Mouse (Mus musculus) heart, embryonic 16.5 days (tissue): ENCODE measurements at regions not wholly inside any gene's neighbourhood (a gene's known extent, or its start where the extent isn't known, plus 50 kb on each side); places are given as distances from the start of the nearest gene placed in this dataset.

ENCODE experiments used
- ATAC-seq: fragments of 200-750 bp; cut with Nextera tagmentation; replicated peaks from 2 replicates; pipeline ENCODE4 v1.8.0; 2017; ENCODE audit warnings: moderate number of reproducible peaks; ENCODE audit not compliant: insufficient read depth, low FRiP score; ENCODE audit errors: extremely low read depth
- H3K27ac ChIP-seq: fragments of 300-500 bp; sonication (generic); 2 replicates; pipeline ENCODE4 v1.5.1; 2014; ENCODE audit warnings: mild to moderate bottlenecking, low read length, control low read depth, moderate library complexity
- H3K27me3 ChIP-seq: fragments of 300-500 bp; sonication (generic); 2 replicates; pipeline ENCODE4 v1.6.1; 2014; ENCODE audit warnings: low read length, mixed read lengths; ENCODE audit not compliant: control insufficient read depth, insufficient read depth
- H3K36me3 ChIP-seq: fragments of 300-500 bp; sonication (generic); 2 replicates; pipeline ENCODE4 v1.6.1; 2014; ENCODE audit not compliant: control insufficient read depth, insufficient read depth
- H3K4me1 ChIP-seq: fragments of 300-500 bp; sonication (generic); 2 replicates; pipeline ENCODE4 v1.6.1; 2014; ENCODE audit warnings: low read length, mixed read lengths; ENCODE audit not compliant: control insufficient read depth, insufficient read depth
- H3K4me2 ChIP-seq: fragments of 300-500 bp; sonication (generic); 2 replicates; pipeline ENCODE4 v1.6.1; 2014; ENCODE audit warnings: low read depth, mild to moderate bottlenecking, control low read depth, low read length
- H3K4me3 ChIP-seq: fragments of 300-500 bp; sonication (generic); 2 replicates; pipeline ENCODE4 v1.5.1; 2014; ENCODE audit warnings: mild to moderate bottlenecking, control low read depth, low read length
- H3K9ac ChIP-seq: fragments of 300-500 bp; sonication (generic); 2 replicates; pipeline ENCODE4 v1.6.1; 2014; ENCODE audit warnings: low read length, control low read depth
- H3K9me3 ChIP-seq: fragments of 300-500 bp; sonication (generic); replicated peaks from 2 replicates; pipeline ENCODE4 v1.6.1; 2016; ENCODE audit warnings: low read length; ENCODE audit not compliant: control insufficient read depth
- WGBS: fragments of 180-500 bp; shearing (Covaris S2); extraction: QIAGEN DNeasy Blood & Tissue Kit; methylation state at CpG from one replicate; pipeline ENCODE4 v1.1.7; 2014; 5-methylcytosine and 5-hydroxymethylcytosine counted together

GRCm38 (mm10) chr10:24453507-24453906 is 141.7 kb upstream of the Ccn2 start:
- no peak overlapping the region for H3K9ac ChIP-seq
- no peaks in the 10 kb centered on the region for H3K36me3 ChIP-seq
- peak overlapping the region; percentile 39; the same call in 1 of the 2 replicates for H3K27ac ChIP-seq
- H3K4me2 ChIP-seq, result no peak overlapping the region
- WGBS, result 61% methylated on average over 4 of the region's 4 CpGs
- peaks cover 6% of the 10 kb centered on the region for H3K4me1 ChIP-seq
- no peak for ATAC-seq
- H3K4me3 ChIP-seq, result no peak overlapping the region
- H3K27me3 ChIP-seq, result no peaks in the 10 kb centered on the region
- 0 out of 2 replicates have a peak, but pooled peaks cover 3% of the 10 kb centered on the region for H3K9me3 ChIP-seq

- Histone ChIP-seq H3K36me3 (no peaks in the 10 kb centered on the region), H3K9ac (no peak overlapping the region), H3K27ac (no peak overlapping the region), H3K27me3 (no peaks in the 10 kb centered on the region), H3K4me2 (no peak overlapping the region), H3K4me1 (peaks cover 5% of the 10 kb centered on the region; the same call in 1 of the 2 replicates), H3K9me3 (peaks cover 5% of the 10 kb centered on the region; the same call in 1 of the 2 replicates), H3K4me3 (no peak overlapping the region)
- WGBS, result 45% methylated on average over 2 of the region's 2 CpGs
- peak; percentile 75 for ATAC-seq
Measured at GRCm38 (mm10) chr10:24458667-24459066, 136.6 kb upstream of the Ccn2 start.

GRCm38 (mm10) chr10:24463873-24464272 is 131.4 kb upstream of the Ccn2 start:
- Histone ChIP-seq H3K36me3 (no peaks in the 10 kb centered on the region), H3K9ac (no peak overlapping the region), H3K4me1 (no peaks in the 10 kb centered on the region), H3K9me3 (peaks cover 5% of the 10 kb centered on the region; the same call in 1 of the 2 replicates), H3K27ac (no peak overlapping the region), H3K27me3 (no peaks in the 10 kb centered on the region), H3K4me2 (no peak overlapping the region), H3K4me3 (no peak overlapping the region)
- no peak for ATAC-seq
- whole genome bisulfite sequencing, result 80% methylated on average over 1 of the region's 1 CpGs

GRCm38 (mm10) chr10:24464377-24464776 is 130.9 kb upstream of the Ccn2 start:
- H3K4me3 ChIP-seq, result no peak overlapping the region
- H3K9ac ChIP-seq, result no peak overlapping the region
- no peak overlapping the region for H3K27ac ChIP-seq
- H3K9me3 ChIP-seq, result peaks cover 5% of the 10 kb centered on the region; the same call in 1 of the 2 replicates
- no peaks in the 10 kb centered on the region for H3K27me3 ChIP-seq
- H3K4me2 ChIP-seq, result no peak overlapping the region
- WGBS, result 85% methylated on average over 3 of the region's 3 CpGs
- H3K4me1 ChIP-seq, result no peaks in the 10 kb centered on the region
- H3K36me3 ChIP-seq, result no peaks in the 10 kb centered on the region
- ATAC-seq, result no peak

GRCm38 (mm10) chr10:24469741-24470140 is 125.5 kb upstream of the Ccn2 start:
- H3K27me3 ChIP-seq, result no peaks in the 10 kb centered on the region
- no peaks in the 10 kb centered on the region for H3K9me3 ChIP-seq
- no peaks in the 10 kb centered on the region for H3K4me1 ChIP-seq
- H3K36me3 ChIP-seq, result no peaks in the 10 kb centered on the region
- H3K4me3 ChIP-seq, result no peak overlapping the region
- H3K27ac ChIP-seq, result no peak overlapping the region
- WGBS, result 75% methylated on average over 1 of the region's 1 CpGs
- no peak for ATAC-seq
- H3K9ac ChIP-seq, result no peak overlapping the region
- H3K4me2 ChIP-seq, result no peak overlapping the region

GRCm38 (mm10) chr10:24471521-24471920 is 123.7 kb upstream of the Ccn2 start:
- no peak for ATAC-seq
- Histone ChIP-seq H3K9ac (no peak overlapping the region), H3K4me3 (no peak overlapping the region), H3K27me3 (no peaks in the 10 kb centered on the region), H3K4me2 (no peak overlapping the region), H3K27ac (no peak overlapping the region), H3K4me1 (no peaks in the 10 kb centered on the region), H3K36me3 (no peaks in the 10 kb centered on the region), H3K9me3 (no peaks in the 10 kb centered on the region)
- WGBS, result 76% methylated on average over 2 of the region's 2 CpGs

- Histone ChIP-seq H3K4me2 (no peak overlapping the region), H3K27me3 (no peaks in the 10 kb centered on the region), H3K9me3 (no peaks in the 10 kb centered on the region), H3K4me1 (peaks cover 7% of the 10 kb centered on the region), H3K4me3 (no peak overlapping the region), H3K27ac (no peak overlapping the region), H3K9ac (no peak overlapping the region), H3K36me3 (no peaks in the 10 kb centered on the region)
- ATAC-seq, result no peak
Measured at GRCm38 (mm10) chr10:24476288-24476687, 119.0 kb upstream of the Ccn2 start.

GRCm38 (mm10) chr10:24478535-24478934 is 116.7 kb upstream of the Ccn2 start:
- H3K36me3 ChIP-seq, result no peaks in the 10 kb centered on the region
- peak overlapping the region; percentile 49 for H3K9ac ChIP-seq
- peak overlapping the region; percentile 40 for H3K4me2 ChIP-seq
- H3K4me1 ChIP-seq, result peaks cover 9% of the 10 kb centered on the region
- WGBS, result 94% methylated on average over 2 of the region's 2 CpGs
- H3K27me3 ChIP-seq, result no peaks in the 10 kb centered on the region
- H3K4me3 ChIP-seq, result no peak overlapping the region
- ATAC-seq, result peak; percentile 15; the same call in 1 of the 2 replicates
- H3K9me3 ChIP-seq, result no peaks in the 10 kb centered on the region
- peak overlapping the region; percentile 96 for H3K27ac ChIP-seq

- peak; percentile 95 for ATAC-seq
- peak overlapping the region; percentile 49 for H3K9ac ChIP-seq
- H3K27ac ChIP-seq, result peak overlapping the region; percentile 96
- H3K4me1 ChIP-seq, result peaks cover 9% of the 10 kb centered on the region
- H3K27me3 ChIP-seq, result no peaks in the 10 kb centered on the region
- no peaks in the 10 kb centered on the region for H3K36me3 ChIP-seq
- H3K4me3 ChIP-seq, result peak overlapping the region; percentile 10; the same call in 1 of the 2 replicates
- H3K9me3 ChIP-seq, result no peaks in the 10 kb centered on the region
- 17% methylated on average over 11 of the region's 11 CpGs for WGBS
- peak overlapping the region; percentile 40 for H3K4me2 ChIP-seq
Measured at GRCm38 (mm10) chr10:24479148-24479547, 116.1 kb upstream of the Ccn2 start.
